Mouse (Mus musculus) limb, embryonic 14.5 days (tissue): ENCODE measurements around the gene Gm5460. TPM values are rescaled to one million over a fixed set of nuclear protein-coding genes. Genes with fewer than 3 reads are reported as not detected.

Experiments
- ATAC-seq: fragments of 200-750 bp; cut with Nextera tagmentation; 2 replicates; pipeline ENCODE4 v1.8.0; 2017; ENCODE audit warnings: low read depth, moderate number of reproducible peaks, moderate TSS enrichment; ENCODE audit not compliant: low FRiP score
- DNase-seq: peaks from one replicate; pipeline ENCODE4 v3.0.0-alpha.2; 2015; ENCODE audit warnings: low spot score
- H3K27ac ChIP-seq: fragments of 300-500 bp; sonication (generic); replicated peaks from 2 replicates; pipeline ENCODE4 v1.5.1; 2014; ENCODE audit warnings: low read depth, mild to moderate bottlenecking, low read length, moderate library complexity, mixed read lengths
- H3K27me3 ChIP-seq: fragments of 300-500 bp; sonication (generic); 2 replicates; pipeline ENCODE4 v1.6.1; 2014; ENCODE audit warnings: low read length, mixed read lengths; ENCODE audit not compliant: control insufficient read depth, insufficient read depth
- H3K36me3 ChIP-seq: fragments of 300-500 bp; sonication (generic); 2 replicates; pipeline ENCODE4 v1.6.1; 2014; ENCODE audit warnings: mild to moderate bottlenecking, low read length, moderate library complexity, mixed read lengths; ENCODE audit not compliant: control insufficient read depth, insufficient read depth
- H3K4me1 ChIP-seq: fragments of 300-500 bp; sonication (generic); 2 replicates; pipeline ENCODE4 v1.6.1; 2014; ENCODE audit warnings: antibody characterized with exemption, low read length, mixed read lengths; ENCODE audit not compliant: control insufficient read depth, insufficient read depth
- H3K4me2 ChIP-seq: fragments of 300-500 bp; sonication (generic); replicated peaks from 2 replicates; pipeline ENCODE4 v1.6.1; 2014; ENCODE audit warnings: low read depth, mild to moderate bottlenecking, low read length, moderate library complexity; ENCODE audit not compliant: severe bottlenecking
- H3K4me3 ChIP-seq: fragments of 300-500 bp; sonication (generic); replicated peaks from 2 replicates; pipeline ENCODE4 v1.5.1; 2014; ENCODE audit warnings: low read length
- H3K9ac ChIP-seq: fragments of 300-500 bp; sonication (generic); 2 replicates; pipeline ENCODE4 v1.6.1; 2014; ENCODE audit warnings: mild to moderate bottlenecking, low read depth, low read length, moderate library complexity; ENCODE audit not compliant: severe bottlenecking
- H3K9me3 ChIP-seq: fragments of 300-500 bp; sonication (generic); 2 replicates; pipeline ENCODE4 v1.6.1; 2016; ENCODE audit warnings: low read length; ENCODE audit not compliant: control insufficient read depth
- POLR2A ChIP-seq: fragments of 200-500 bp; IDR thresholded peaks from 2 replicates; pipeline ENCODE4 v1.8.0; 2012; ENCODE audit warnings: inconsistent platforms, mild to moderate bottlenecking, moderate library complexity, borderline replicate concordance; ENCODE audit not compliant: insufficient read depth, insufficient read length; ENCODE audit errors: extremely low read depth
- WGBS: fragments of 180-500 bp; shearing (Covaris S2); extraction: QIAGEN DNeasy Blood & Tissue Kit; methylation state at CpG from one replicate; pipeline ENCODE4 v1.1.7; 2014; 5-methylcytosine and 5-hydroxymethylcytosine counted together
- polyA plus RNA-seq, 2 experiments: library from polyadenylated mRNA; depleted of rRNA in 1 of 2; stranded (reverse) in 1 of 2; unstranded in 1 of 2; fragments of >200 nt; fragmentation: Nextera tagmentation in 1 of 2; extraction: Ambion mirVana in 1 of 2; gene quantifications; 2 replicates each; pipeline versions ENCODE4 v1.2.1 to v1.2.3; 2012 to 2014

The Gm5460 gene
- polyA plus RNA-seq, 2 experiments: not detected

GRCm38 (mm10) chr14:33989201-33989600 is 27.4 kb upstream of the Gm5460 start:
- no peak overlapping the region for H3K4me2 ChIP-seq
- no peak for DNase-seq
- WGBS: 68% methylated on average over 3 of the region's 3 CpGs
- no peak for ATAC-seq
- no peaks in the 10 kb centered on the region for H3K27me3 ChIP-seq
- TF ChIP-seq POLR2A: no peak
- H3K36me3 ChIP-seq: no peaks in the 10 kb centered on the region
- H3K9me3 ChIP-seq: no peaks in the 10 kb centered on the region
- no peaks in the 10 kb centered on the region for H3K4me1 ChIP-seq
- no peak overlapping the region for H3K27ac ChIP-seq
- H3K4me3 ChIP-seq: no peak overlapping the region
- H3K9ac ChIP-seq: no peak overlapping the region

DNA sequence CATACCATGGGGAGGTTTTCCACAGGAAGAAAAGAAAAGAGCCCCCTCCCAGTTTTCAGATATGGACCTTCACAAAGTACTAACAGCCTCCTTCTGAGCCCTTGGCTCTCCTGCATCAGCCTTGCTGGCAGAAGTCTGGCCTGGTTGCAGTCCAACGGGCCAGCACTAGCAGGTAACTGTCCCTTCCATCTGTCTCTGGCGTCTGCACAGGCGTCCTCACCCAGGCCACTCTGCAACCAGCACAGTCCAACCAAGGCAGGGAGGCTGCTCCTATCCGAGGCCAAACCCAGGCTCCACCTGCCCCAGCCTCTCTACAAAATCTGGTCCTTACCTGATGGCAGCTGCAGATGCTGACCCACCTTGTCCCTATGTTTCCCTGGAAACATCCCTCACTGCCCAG is 24.6 kb upstream of the Gm5460 start:
- Histone ChIP-seq H3K27ac (no peak overlapping the region), H3K4me2 (no peak overlapping the region), H3K27me3 (no peaks in the 10 kb centered on the region), H3K9me3 (no peaks in the 10 kb centered on the region), H3K4me1 (no peaks in the 10 kb centered on the region), H3K4me3 (no peak overlapping the region), H3K36me3 (no peaks in the 10 kb centered on the region), H3K9ac (no peak overlapping the region)
- DNase-seq: no peak
- no peak for TF ChIP-seq POLR2A
- ATAC-seq: no peak
- WGBS: 78% methylated on average over 4 of the region's 4 CpGs

- no peaks in the 10 kb centered on the region for H3K9me3 ChIP-seq
- H3K27ac ChIP-seq: no peak overlapping the region
- no peak overlapping the region for H3K4me3 ChIP-seq
- no peaks in the 10 kb centered on the region for H3K4me1 ChIP-seq
- DNase-seq: no peak
- no peak overlapping the region for H3K9ac ChIP-seq
- WGBS: 89% methylated on average over 9 of the region's 9 CpGs
- no peak overlapping the region for H3K4me2 ChIP-seq
- H3K36me3 ChIP-seq: no peaks in the 10 kb centered on the region
- no peak for TF ChIP-seq POLR2A
- ATAC-seq: no peak
- H3K27me3 ChIP-seq: no peaks in the 10 kb centered on the region
Observed at GRCm38 (mm10) chr14:33993051-33993450, 23.5 kb upstream of the Gm5460 start.

- 91% methylated on average over 6 of the region's 6 CpGs for WGBS
- no peak for DNase-seq
- Histone ChIP-seq H3K36me3 (no peaks in the 10 kb centered on the region), H3K9ac (no peak overlapping the region), H3K4me1 (no peaks in the 10 kb centered on the region), H3K4me3 (no peak overlapping the region), H3K9me3 (no peaks in the 10 kb centered on the region), H3K27me3 (no peaks in the 10 kb centered on the region), H3K4me2 (no peak overlapping the region), H3K27ac (no peak overlapping the region)
- no peak for ATAC-seq
- no peak for TF ChIP-seq POLR2A
Observed at GRCm38 (mm10) chr14:33993521-33994289, 22.9 kb upstream of the Gm5460 start.

GRCm38 (mm10) chr14:33997427-33997826 is 19.1 kb upstream of the Gm5460 start:
- Histone ChIP-seq H3K4me2 (no peak overlapping the region), H3K36me3 (no peaks in the 10 kb centered on the region), H3K27ac (no peak overlapping the region), H3K27me3 (no peaks in the 10 kb centered on the region), H3K4me3 (no peak overlapping the region), H3K9me3 (no peaks in the 10 kb centered on the region), H3K4me1 (no peaks in the 10 kb centered on the region), H3K9ac (no peak overlapping the region)
- DNase-seq (no peak), ATAC-seq (no peak)
- WGBS: 36% methylated on average over 6 of the region's 6 CpGs
- no peak for TF ChIP-seq POLR2A
